Mouse (Mus musculus) heart, postnatal 10 days (tissue): Measurements from ENCODE around the gene Tjp2. TPM values are rescaled to one million over a fixed set of nuclear protein-coding genes. Genes with fewer than 3 reads are reported as not detected.

Experiments
- DNase-seq, 2 experiments: peaks; one replicate each; pipeline ENCODE4 v3.0.0; 2021
- intact Hi-C: fragments of 180-260 bp; cut with DNase I; formaldehyde crosslinking; loops from one replicate; pipeline ENCODE4 v1.15.1; 2025
- total RNA-seq, 2 experiments: library from RNA; stranded (reverse); gene quantifications; 2 replicates each; pipeline ENCODE4 v1.2.3; 2021

Tjp2 gene
- total RNA-seq, 2 experiments from 2014 or later = 28.3 to 33.3 TPM

GRCm38 (mm10) chr19:24223851-24224251 lies 979 bp downstream of the Tjp2 start:
- peak; percentile 52 to 69 for DNase-seq
- intact Hi-C loops = loop anchor here (2.0 to 5.0 kb wide), 3 partner anchors 29 to 57 kb away; no protein-coding TSS in a partner anchor

GRCm38 (mm10) chr19:24221455-24221854 lies 3.4 kb downstream of the Tjp2 start:
- intact Hi-C loops = loop anchor here (5.0 kb wide), 1 partner anchor 54 kb away; no protein-coding TSS in a partner anchor
- DNase-seq = no peak

DNA sequence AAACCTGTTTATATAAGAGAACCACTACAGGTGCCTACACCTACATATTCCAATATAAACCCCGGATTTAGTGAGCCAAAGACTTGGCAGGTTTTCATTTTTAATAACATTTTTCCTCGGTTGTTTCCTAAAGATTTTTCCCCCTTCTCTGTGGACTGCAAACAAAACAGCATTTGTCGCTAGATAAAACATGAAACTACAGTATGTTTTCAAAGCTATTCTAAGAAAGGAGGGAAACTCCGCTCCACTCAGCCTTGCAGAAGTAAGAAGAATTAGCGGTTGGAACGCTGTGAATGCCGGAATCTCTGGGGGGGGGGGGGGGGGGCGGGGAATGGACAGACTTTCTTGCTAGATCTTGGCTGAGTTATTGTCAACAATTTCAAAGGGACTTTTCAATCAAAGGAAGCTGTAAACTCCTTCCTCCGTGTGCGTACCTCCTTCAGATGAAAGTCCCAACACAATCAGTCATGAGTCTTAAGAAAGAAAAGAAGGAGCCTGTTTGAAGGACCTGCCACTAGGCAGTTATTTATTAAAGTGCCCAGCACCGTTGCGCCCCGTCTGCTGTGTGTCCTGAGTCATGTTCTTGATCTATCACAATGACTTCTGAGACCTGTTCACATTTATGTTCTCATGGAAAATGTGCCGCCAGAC lies 3.9 kb downstream of the Tjp2 start:
- intact Hi-C loops = loop anchor here (5.0 kb wide), 1 partner anchor 54 kb away; no protein-coding TSS in a partner anchor
- no peak for DNase-seq

DNA sequence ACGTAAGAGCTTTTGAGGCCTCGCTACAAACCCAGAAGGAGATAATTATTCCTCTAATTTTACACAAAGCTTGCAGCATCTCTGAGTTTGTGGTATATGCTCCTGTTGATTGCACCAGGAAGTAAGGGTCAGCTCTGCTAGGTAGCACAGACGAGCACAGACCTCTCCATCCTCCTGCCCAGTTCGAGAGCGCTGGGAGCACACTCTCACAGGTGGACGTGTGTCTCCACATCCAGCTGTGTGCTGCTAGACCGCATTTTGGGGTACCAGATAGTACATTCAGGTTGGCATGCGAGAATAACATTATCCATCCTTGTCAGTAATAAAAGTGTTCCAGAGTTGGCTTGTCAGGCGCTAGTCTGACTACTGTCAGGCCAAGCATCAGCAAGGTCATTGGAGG lies 5.8 kb downstream of the Tjp2 start:
- DNase-seq = no peak
- intact Hi-C loops = no loop called here

DNA sequence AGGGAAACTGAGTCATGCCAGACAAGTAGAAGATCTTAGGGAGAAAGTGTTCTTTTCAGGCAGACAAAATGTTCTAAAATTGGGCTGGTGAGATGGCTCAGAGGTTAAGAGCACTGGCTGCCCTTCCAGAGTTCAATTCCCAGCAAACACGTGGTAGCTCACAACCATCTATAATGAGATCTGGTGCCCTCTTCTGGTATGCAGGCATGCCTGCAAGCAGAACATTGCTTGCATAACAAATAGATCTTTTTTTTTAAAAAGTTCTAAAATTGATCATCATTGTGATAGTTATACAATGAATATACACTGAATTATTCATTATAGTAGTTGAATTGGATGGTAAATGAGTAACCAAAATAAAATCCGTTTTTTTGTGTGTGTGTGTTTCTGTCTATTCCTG lies 6.5 kb downstream of the Tjp2 start:
- DNase-seq = no peak
- intact Hi-C loops = no loop called here

GRCm38 (mm10) chr19:24217851-24218250 lies 7.0 kb downstream of the Tjp2 start:
- DNase-seq = no peak
- intact Hi-C loops = no loop called here

DNA sequence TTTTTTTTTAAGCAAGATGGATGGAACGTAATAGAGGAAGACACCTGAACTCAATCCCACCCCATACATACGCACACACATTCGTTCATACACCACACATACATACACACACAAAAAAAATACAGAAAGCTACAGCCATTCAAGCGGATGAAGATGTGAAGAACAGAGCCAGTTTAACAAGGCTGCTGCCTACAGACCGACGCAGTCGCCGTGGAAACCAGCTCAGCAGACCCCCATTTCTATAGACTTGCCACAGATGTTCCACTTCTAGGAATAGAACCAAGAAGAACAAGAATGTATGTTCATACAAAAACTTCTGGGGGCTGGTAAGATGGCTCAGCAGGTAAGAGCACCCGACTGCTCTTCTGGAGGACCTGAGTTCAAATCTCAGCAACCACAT lies 8.1 kb downstream of the Tjp2 start:
- no peak for DNase-seq
- intact Hi-C loops = no loop called here

DNA sequence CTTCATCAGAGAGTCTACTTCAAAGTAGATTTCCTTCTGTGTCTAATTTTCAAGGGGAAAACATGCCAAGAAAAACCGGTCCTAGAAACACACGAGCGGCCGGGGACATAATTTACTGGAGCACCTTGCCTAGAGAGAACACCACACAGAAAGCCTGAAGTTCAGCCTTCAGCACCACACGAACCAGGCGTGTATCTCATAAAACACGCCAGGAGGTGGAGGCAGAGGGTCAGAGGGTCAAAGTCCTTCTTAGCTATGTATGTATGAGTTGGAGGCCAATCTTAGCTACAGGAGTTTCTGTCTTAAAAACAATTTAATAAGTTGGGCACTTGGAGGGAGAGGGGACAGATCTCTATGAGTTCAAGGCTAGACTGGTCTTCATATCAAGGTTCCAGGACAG lies 9.9 kb downstream of the Tjp2 start:
- intact Hi-C loops = no loop called here
- DNase-seq = no peak

DNA sequence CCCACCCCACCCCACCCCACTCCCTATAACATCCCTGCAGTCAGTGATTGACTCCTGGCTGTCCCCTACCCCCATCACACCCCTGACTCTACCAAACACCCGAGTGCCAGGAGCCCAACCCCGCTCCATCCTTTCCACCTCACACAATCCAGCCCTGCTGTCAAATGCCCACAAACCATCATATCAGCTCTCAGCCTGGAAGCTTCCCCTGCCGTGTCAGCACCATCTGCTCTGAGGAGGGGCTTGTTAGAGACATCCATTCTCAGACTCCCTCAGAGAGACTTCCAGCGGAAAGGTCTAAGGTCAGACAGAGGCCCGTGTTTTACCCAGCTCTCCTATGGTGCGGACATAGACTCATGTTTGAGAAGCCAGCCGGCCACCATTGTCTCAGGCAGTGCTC lies 11.5 kb downstream of the Tjp2 start:
- intact Hi-C loops = no loop called here
- peak in 1 of 2 experiments; percentile 23 for DNase-seq

- DNase-seq = peak; percentile 71
- intact Hi-C loops = no loop called here
These were observed 12.1 kb downstream of the Tjp2 start for GRCm38 (mm10) chr19:24212552-24213249.

- intact Hi-C loops = loop anchor here (2.0 kb wide), 1 partner anchor 18 kb away; no protein-coding TSS in a partner anchor
- no peak for DNase-seq
These were observed 13.7 kb downstream of the Tjp2 start for GRCm38 (mm10) chr19:24211168-24211567.

GRCm38 (mm10) chr19:24209516-24209915 lies 15.3 kb downstream of the Tjp2 start:
- no peak for DNase-seq
- intact Hi-C loops = no loop called here

GRCm38 (mm10) chr19:24207967-24208366 lies 16.9 kb downstream of the Tjp2 start:
- no peak for DNase-seq
- intact Hi-C loops = no loop called here

- no peak for DNase-seq
- intact Hi-C loops = no loop called here
These were observed 19.8 kb downstream of the Tjp2 start for GRCm38 (mm10) chr19:24205001-24205400.

DNA sequence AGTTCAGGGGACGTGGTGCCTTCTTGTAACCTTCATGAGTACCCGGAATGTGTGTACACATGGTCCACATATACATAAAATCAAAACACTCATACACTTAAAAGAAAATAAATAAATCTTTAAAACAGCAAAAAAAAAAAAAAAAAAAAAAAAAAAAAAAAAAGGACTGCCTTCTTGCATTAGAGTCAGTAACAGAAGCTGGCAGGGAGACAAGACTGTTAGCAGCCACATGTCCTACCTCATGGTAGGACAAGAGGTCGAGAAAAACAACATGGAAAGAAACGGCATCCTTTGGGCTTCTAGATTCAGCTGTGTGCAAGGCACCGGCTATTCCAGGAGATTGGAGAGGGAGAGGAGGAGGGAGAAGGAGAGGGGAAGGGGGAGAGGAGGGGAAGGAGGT lies 23.0 kb downstream of the Tjp2 start:
- no peak for DNase-seq
- intact Hi-C loops = no loop called here

GRCm38 (mm10) chr19:24200566-24200965 lies 24.3 kb downstream of the Tjp2 start:
- intact Hi-C loops = no loop called here
- DNase-seq = no peak

DNA sequence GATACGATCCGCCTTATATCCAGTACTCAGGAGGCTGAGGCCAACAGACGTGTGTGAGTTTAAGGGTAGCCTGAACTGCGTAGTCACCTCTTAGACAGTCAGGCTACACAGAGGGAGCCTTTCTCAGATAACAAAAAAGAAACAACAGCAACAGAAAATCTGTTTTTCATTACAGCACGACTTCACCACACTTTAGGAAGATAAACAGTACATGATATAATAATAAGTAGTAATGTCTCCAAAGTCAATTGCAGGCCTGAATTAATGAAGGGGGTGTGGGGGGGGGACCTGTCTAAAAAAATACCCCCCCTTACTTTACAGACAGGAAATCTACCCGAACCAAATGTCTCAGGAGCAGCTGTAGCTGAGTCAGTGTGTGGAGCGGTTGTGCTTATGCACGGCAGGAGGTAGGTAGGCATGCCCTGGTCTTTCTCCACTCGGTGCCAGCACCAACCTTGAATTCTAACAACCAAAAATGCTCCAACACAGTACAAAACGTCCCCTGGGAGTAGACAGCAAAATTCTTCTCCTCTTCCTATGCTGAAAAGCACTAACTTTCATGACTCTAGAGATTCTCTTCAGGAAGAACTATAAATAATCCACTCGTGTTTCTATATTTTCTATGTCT lies 26.0 kb downstream of the Tjp2 start:
- no peak for DNase-seq
- intact Hi-C loops = no loop called here

DNA sequence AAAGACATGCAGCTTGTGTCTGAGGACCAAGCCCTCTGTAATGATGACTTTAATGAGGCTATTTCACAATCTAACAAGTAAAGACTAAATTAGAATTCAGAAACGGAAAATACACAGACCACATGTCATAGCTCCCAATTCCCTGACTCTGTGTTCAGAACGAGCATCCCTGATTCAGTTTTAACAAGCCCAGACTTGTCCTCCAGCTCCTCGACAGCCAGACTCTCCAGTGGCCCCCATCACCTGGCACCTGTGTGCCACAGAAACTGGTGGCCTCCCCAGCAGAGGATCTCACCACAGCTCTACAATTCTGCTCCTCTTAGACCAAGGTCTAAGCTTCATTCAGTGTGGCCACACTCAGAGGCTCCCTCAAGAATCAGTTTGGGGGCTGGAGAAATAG lies 27.5 kb downstream of the Tjp2 start:
- DNase-seq = no peak
- intact Hi-C loops = no loop called here

GRCm38 (mm10) chr19:24195224-24195623 lies 29.6 kb downstream of the Tjp2 start:
- DNase-seq = peak; percentile 51 to 55
- intact Hi-C loops = no loop called here

GRCm38 (mm10) chr19:24194216-24194615 lies 30.6 kb downstream of the Tjp2 start:
- DNase-seq = peak in 1 of 2 experiments; percentile 46
- intact Hi-C loops = no loop called here

- no peak for DNase-seq
- intact Hi-C loops = loop anchor here (2.0 kb wide), 2 partner anchors 18 to 72 kb away; no protein-coding TSS in a partner anchor
These were observed 31.9 kb downstream of the Tjp2 start for GRCm38 (mm10) chr19:24192946-24193345.

GRCm38 (mm10) chr19:24187791-24188190 lies 37.0 kb downstream of the Tjp2 start:
- intact Hi-C loops = no loop called here

More at GRCm38 (mm10) chr19:24187791-24188190, 37.0 kb downstream of the Tjp2 start:
- DNase-seq = no peak
